Mouse (Mus musculus): ENCODE data around the gene Gm10408.
"Not testable (repeated sequence)": the region's sequence is repeated elsewhere in the genome, so short reads cannot be mapped to it uniquely, and the experiment has no call there.

Gene Gm10408

DNA sequence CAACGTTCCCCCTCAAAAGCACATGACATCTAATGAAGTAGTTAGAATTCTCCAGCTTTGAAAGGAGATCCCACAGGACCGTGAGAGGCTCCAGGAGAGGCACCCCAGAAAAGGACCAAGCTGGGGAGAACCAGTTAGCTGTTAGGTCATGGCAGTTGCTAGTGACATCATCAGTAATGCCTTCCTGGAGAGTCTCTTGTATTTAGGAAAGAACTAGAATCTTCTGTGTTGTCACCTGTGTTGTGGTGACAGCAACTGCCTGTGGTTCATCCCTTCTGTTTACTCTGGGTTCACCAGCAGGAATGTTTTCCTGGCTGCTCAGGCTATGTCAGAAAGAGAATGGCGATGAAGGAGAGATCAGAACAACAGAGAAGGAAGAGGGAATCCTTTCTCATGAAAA is at the start of gene Gm10408:
Gene Gm10408 (plus strand): TSS at position 301 of the 400 bp plus-strand sequence.
- not testable (repeated sequence) for DNase-seq (ENCODE audit: low spot score in 2 of 2)

DNA sequence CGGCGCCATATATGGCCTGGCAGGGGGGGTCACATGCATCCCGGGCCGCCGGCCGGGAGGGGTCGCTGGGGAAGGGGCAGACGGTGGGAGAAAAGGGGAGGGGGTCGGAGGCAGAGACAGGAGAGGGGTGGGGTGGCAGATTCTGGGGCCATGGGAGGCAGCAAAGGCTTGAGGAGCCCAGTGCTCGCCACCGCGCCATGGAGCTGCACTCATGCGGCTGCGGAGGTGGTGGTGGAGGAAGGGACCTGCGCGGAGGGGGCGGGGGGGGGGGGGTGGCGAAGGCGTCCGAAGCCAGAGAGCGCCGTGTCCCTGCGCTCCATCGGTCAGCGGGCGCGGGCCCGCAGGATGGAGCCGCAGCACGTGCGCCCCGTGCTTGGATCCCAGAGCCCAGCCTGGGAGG is 36.9 kb upstream of the Gm10408 start, which contains the start of gene Gm10409:
Gene Gm10409 (plus strand): TSS at position 301 of the 400 bp plus-strand sequence.
- not testable (repeated sequence) for DNase-seq (ENCODE audit: low spot score in 2 of 2)

DNA sequence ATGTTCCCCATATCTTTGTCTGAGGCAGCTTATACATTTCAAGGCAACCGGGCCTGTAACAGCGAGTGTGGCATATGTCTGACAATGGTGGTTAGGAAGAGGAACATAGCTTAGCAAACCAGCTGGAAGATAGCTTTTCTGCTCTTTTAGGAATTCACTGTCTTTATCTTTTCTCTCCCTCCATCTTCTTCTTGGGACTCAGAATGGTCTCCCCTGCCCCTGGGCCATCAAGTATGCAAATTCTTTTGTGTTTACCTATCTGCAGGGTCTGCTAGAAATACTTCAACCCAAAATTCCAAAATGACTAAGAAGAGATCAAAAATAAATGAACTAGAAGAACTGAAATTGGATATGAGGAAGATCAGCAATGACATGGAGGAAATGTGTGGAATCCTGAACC is 21.4 kb upstream of the Gm10408 start, which contains the start of gene Gm3005:
Gene Gm3005 (plus strand): TSS at position 301 of the 400 bp plus-strand sequence.
- DNase-seq (ENCODE audit: low spot score in 2 of 2), result not testable (repeated sequence)
